Mouse (Mus musculus) CH12.LX (cell line): ENCODE results near the gene Ttc25.

ENCODE experiments used
- CTCF ChIP-seq, 2 experiments: IDR thresholded peaks in 1 of 2; conservative IDR thresholded peaks in 1 of 2; 2 replicates each; pipeline ENCODE4 v1.5.1; 2011 to 2012; ENCODE audit warnings: low read depth in 2 of 2, low read length in 2 of 2, improper control_type of control experiment in 1 of 2, inconsistent platforms in 1 of 2, mild to moderate bottlenecking in 1 of 2, moderate library complexity in 1 of 2
- E2F4 ChIP-seq: IDR thresholded peaks from 2 replicates; pipeline ENCODE4 v1.6.1; 2011; ENCODE audit warnings: low read depth, low read length, improper control_type of control experiment; ENCODE audit not compliant: insufficient replicate concordance
- POLR2A ChIP-seq: IDR thresholded peaks from 2 replicates; pipeline ENCODE4 v1.6.1; 2011; ENCODE audit warnings: low read depth, mild to moderate bottlenecking, improper control_type of control experiment, low read length

GRCm38 (mm10) chr11:100575484-100575855, 30.1 kb downstream of the Ttc25 start:
- TF ChIP-seq CTCF (conservative IDR thresholded peaks at IDR 0.05 in 1 of 2, IDR thresholded peaks at IDR 0.05 in 1 of 2; ENCODE audit: low read depth in 2 of 2, low read length in 2 of 2) (no peak), E2F4 (no peak), POLR2A (no peak)
